Mouse (Mus musculus): ENCODE measurements around the gene Etnk1. TPM values are rescaled to one million over a fixed set of nuclear protein-coding genes. Genes with fewer than 3 reads are reported as not detected.

Etnk1 gene
- polyA plus RNA-seq, 1 experiment from 2014 or later: 19.3 TPM

DNA sequence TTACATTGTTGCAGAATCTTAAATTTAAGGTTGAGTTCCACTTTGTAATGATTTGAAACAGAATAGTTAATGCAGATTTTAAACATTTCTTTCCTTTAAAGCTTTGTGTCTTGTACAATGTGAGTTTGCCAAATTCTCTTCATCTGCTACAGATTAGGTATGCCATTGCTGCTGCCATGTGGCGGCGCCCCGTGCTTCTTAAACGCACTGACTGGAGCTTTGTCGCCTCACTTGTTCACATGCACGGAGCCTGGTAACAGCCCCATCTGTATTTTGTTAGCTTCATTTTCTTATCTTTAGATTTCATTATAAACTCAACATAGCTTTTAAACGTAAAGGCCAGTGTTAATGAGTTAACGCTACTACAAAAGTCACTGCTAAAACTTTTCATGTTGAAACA lies 25.7 kb downstream of the Etnk1 start:
- Histone ChIP-seq H3K27ac (replicated peaks) (no peak overlapping the region), H3K4me1 (peaks cover 18% of the 10 kb centered on the region; the same call in 1 of the 2 replicates), H3K4me3 (replicated peaks) (no peak overlapping the region), H3K36me3 (peaks cover 34% of the 10 kb centered on the region), H3K9me3 (replicated peaks) (no peaks in the 10 kb centered on the region), H3K27me3 (no peaks in the 10 kb centered on the region), H3K9ac (no peak overlapping the region), H3K4me2 (replicated peaks) (no peak overlapping the region)
- ATAC-seq (ENCODE audit: insufficient number of reproducible peaks, low FRiP score, low TSS enrichment, low read depth): no peak
- 40% methylated on average over 8 of the region's 8 CpGs for WGBS

DNA sequence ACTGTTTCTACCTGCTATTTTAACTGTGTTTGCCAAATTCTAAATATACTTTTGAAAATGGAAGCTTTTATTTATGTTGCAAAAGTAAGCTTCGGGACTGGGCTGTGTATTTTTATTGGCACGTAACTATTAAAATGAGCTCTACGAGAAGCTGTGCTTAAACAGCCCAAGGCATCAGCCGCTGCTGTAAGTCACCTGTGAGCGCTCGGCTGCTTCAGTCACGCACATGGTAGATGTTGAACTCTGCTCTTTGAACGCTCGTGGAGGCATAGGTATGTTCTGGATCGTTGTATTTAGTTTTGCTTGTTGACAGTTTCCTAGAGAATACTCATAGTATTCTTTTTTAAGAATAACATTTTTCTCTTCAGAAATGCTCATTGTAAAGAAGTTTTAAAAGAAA lies 26.1 kb downstream of the Etnk1 start:
- Histone ChIP-seq H3K4me1 (peaks cover 18% of the 10 kb centered on the region; the same call in 1 of the 2 replicates), H3K36me3 (peaks cover 39% of the 10 kb centered on the region), H3K9ac (no peak overlapping the region), H3K4me2 (replicated peaks) (no peak overlapping the region), H3K27me3 (no peaks in the 10 kb centered on the region), H3K27ac (replicated peaks) (no peak overlapping the region), H3K4me3 (replicated peaks) (no peak overlapping the region), H3K9me3 (replicated peaks) (no peaks in the 10 kb centered on the region)
- 41% methylated on average over 10 of the region's 10 CpGs for WGBS
- no peak for ATAC-seq (ENCODE audit: insufficient number of reproducible peaks, low FRiP score, low TSS enrichment, low read depth)

DNA sequence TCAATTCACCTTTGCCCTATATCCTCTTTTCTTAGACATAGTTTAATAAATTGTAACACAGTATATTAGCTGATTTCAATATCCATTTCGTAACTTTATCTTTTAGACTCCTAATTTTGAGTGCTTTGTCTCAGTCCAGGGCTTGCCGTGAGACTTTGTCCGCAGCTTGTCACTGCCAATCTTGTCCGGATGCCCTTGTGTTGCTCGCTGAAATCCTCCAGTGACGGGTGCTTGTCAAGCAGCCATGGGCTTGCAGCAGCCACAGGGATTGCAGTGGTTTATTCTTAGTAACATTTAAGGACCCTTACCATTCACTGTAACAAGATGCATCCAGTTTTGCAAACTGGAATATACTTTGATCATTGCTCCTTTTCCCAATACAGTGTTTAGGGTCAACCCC lies 26.6 kb downstream of the Etnk1 start:
- 68% methylated on average over 6 of the region's 6 CpGs for WGBS
- peaks cover 18% of the 10 kb centered on the region; the same call in 1 of the 2 replicates for H3K4me1 ChIP-seq

DNA sequence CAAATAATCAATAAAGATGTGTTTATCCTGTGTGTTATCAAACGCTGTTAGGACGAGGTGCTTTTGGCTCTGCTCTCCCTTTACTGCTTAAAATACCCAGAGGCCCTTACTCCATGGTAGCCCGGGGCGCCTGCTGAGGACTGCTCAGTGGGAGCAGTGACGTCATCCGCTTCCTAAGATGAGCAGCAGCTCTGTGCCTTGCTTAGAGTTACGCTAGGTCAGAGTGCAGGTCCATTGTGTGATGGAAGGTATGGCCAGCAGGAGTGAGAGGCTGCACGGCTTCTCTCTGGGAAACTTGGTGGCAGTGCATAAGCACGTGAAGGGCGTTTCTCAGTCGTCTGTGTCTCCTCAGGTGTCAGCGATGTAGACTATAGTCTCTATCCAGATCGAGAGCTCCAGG lies 30.0 kb downstream of the Etnk1 start:
- no peaks in the 10 kb centered on the region for H3K27me3 ChIP-seq
- no peaks in the 10 kb centered on the region for H3K9me3 ChIP-seq (replicated peaks)
- no peak for ATAC-seq (ENCODE audit: insufficient number of reproducible peaks, low FRiP score, low TSS enrichment, low read depth)
- no peak overlapping the region for H3K27ac ChIP-seq (replicated peaks)
- no peak overlapping the region for H3K4me2 ChIP-seq (replicated peaks)
- H3K4me1 ChIP-seq: 0 out of 2 replicates have a peak, but pooled peaks cover 4% of the 10 kb centered on the region
- H3K36me3 ChIP-seq: peaks cover 53% of the 10 kb centered on the region
- WGBS: 87% methylated on average over 13 of the region's 13 CpGs
- H3K4me3 ChIP-seq (replicated peaks): no peak overlapping the region
- no peak overlapping the region for H3K9ac ChIP-seq

More for the DNA sequence above, 26.6 kb downstream of the Etnk1 start:
- H3K36me3 ChIP-seq: peaks cover 41% of the 10 kb centered on the region
- ATAC-seq (ENCODE audit: insufficient number of reproducible peaks, low FRiP score, low TSS enrichment, low read depth): no peak
- H3K9ac ChIP-seq: no peak overlapping the region
- no peaks in the 10 kb centered on the region for H3K9me3 ChIP-seq (replicated peaks)
- no peak overlapping the region for H3K4me2 ChIP-seq (replicated peaks)
- no peak overlapping the region for H3K4me3 ChIP-seq (replicated peaks)
- no peaks in the 10 kb centered on the region for H3K27me3 ChIP-seq
- H3K27ac ChIP-seq (replicated peaks): no peak overlapping the region

DNA sequence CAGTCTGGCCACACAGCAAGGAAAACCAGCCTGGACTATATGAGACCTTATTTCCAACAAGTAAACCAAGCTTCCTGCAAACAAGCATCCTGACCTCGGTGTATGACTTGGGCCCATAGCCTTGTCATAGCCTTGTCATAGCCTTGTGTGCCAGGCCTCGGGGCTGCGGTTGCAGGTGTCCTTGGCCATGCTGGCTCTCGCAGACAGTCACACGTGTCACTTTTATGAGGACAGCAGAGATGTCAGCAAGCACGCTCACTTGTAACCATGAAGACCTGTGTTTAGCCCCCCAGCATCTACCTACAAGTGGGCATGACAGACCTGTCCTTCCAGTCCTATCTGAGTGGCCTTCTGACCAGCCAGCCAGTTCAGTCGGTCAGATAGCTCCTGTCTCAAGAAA lies 31.4 kb downstream of the Etnk1 start:
- ATAC-seq (ENCODE audit: insufficient number of reproducible peaks, low FRiP score, low TSS enrichment, low read depth): no peak
- WGBS: 90% methylated on average over 7 of the region's 7 CpGs
- H3K4me2 ChIP-seq (replicated peaks): no peak overlapping the region
- 0 out of 2 replicates have a peak, but pooled peaks cover 4% of the 10 kb centered on the region for H3K4me1 ChIP-seq
- H3K9ac ChIP-seq: no peak overlapping the region
- no peak overlapping the region for H3K27ac ChIP-seq (replicated peaks)
- no peak overlapping the region for H3K4me3 ChIP-seq (replicated peaks)
- no peaks in the 10 kb centered on the region for H3K27me3 ChIP-seq
- no peaks in the 10 kb centered on the region for H3K9me3 ChIP-seq (replicated peaks)
- H3K36me3 ChIP-seq: peaks cover 58% of the 10 kb centered on the region

DNA sequence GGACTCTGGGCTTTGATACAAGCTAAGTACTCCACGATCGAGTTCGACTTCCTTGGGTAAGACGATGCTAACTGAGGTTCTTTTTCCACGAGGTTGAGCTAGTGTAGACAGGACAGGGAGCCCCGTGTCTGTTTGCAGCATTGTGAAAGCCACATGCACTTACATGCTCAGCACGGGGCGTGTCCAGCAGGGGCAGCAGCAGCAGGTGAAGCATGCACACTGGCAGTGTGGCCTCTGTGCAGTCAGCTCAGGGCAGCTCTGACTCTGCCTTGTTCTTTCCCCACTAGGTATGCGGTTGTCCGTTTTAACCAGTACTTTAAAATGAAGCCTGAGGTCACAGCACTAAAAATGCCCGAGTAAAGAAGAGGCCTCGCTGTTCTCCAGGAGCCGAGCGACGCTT lies 36.1 kb downstream of the Etnk1 start:
- ATAC-seq (ENCODE audit: insufficient number of reproducible peaks, low FRiP score, low TSS enrichment, low read depth): no peak
- Histone ChIP-seq H3K36me3 (peaks cover 53% of the 10 kb centered on the region), H3K4me1 (no peaks in the 10 kb centered on the region)

DNA sequence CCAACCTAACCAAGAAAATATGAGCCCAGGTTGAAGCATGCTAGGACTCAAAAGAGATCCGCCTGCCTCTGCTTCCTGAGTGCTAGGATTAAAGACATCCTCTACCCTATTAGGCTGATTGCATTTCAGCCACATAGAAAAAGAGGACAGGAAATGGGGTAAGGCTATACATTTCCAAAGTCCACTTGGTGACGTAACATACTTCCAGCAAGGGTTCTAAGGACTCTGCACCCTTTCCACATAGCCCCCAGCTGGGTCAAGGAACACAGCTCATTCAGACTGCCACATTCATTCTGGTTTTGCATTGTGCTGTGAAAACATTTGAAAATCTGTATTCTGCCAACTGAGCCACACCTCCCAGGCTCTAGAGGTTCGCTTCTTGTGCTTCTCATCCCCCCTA lies 41.9 kb downstream of the Etnk1 start:
- Histone ChIP-seq H3K36me3 (peaks cover 31% of the 10 kb centered on the region), H3K9me3 (replicated peaks) (no peaks in the 10 kb centered on the region), H3K27ac (replicated peaks) (no peak overlapping the region), H3K27me3 (no peaks in the 10 kb centered on the region), H3K4me3 (replicated peaks) (no peak overlapping the region), H3K4me2 (replicated peaks) (no peak overlapping the region), H3K4me1 (no peaks in the 10 kb centered on the region), H3K9ac (no peak overlapping the region)
- 88% methylated on average over 3 of the region's 3 CpGs for WGBS
- ATAC-seq (ENCODE audit: insufficient number of reproducible peaks, low FRiP score, low TSS enrichment, low read depth): no peak

More for the DNA sequence above, 36.1 kb downstream of the Etnk1 start:
- no peak overlapping the region for H3K9ac ChIP-seq
- H3K4me3 ChIP-seq (replicated peaks): no peak overlapping the region
- H3K4me2 ChIP-seq (replicated peaks): no peak overlapping the region
- no peaks in the 10 kb centered on the region for H3K9me3 ChIP-seq (replicated peaks)
- WGBS: 86% methylated on average over 15 of the region's 15 CpGs
- H3K27me3 ChIP-seq: no peaks in the 10 kb centered on the region
- H3K27ac ChIP-seq (replicated peaks): no peak overlapping the region

DNA sequence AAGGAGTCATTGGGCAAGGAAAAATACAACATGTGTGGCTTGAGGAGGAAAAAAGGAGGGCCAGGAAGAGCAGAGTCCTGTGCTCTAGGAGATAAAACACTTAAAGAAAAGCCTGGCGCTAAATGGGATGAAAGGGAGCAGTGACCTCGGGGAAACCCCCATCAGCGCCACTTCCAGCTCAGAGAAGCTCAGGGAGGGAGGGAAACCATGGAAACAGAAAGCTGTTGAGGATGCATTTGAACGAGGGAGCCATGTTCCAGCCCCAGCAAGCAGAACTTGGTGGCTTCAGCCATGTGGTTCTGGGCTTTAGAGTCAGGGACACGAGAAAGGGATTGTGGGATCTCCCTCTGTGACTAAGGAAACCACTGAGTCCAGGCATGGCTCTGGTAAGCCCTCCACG lies 45.7 kb downstream of the Etnk1 start:
- Histone ChIP-seq H3K4me1 (no peaks in the 10 kb centered on the region), H3K9me3 (replicated peaks) (no peaks in the 10 kb centered on the region), H3K27ac (replicated peaks) (no peak overlapping the region), H3K9ac (no peak overlapping the region), H3K27me3 (no peaks in the 10 kb centered on the region), H3K4me2 (replicated peaks) (no peak overlapping the region), H3K4me3 (replicated peaks) (no peak overlapping the region), H3K36me3 (peaks cover 11% of the 10 kb centered on the region)
- no peak for ATAC-seq (ENCODE audit: insufficient number of reproducible peaks, low FRiP score, low TSS enrichment, low read depth)
- 88% methylated on average over 6 of the region's 6 CpGs for WGBS

DNA sequence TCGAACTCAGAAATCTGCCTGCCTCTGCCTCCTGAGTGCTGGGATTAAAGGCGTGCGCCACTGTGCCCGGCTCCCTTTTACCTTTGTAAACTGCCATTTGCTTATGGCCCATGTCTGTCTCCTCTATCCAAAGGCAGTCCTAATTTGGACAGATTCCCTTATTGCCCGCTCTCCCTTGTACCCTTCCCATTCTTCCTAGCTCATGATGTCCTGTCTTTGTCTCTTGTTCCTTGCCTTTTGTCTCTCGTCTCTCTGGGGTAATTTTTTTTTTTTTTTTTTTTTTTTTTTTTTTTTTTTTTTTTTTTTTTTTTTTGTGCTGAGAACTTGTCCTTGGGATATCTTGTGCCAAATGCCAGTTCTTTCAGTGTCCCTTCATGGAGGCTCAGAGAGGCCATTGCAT lies 46.4 kb downstream of the Etnk1 start:
- no peaks in the 10 kb centered on the region for H3K9me3 ChIP-seq (replicated peaks)

DNA sequence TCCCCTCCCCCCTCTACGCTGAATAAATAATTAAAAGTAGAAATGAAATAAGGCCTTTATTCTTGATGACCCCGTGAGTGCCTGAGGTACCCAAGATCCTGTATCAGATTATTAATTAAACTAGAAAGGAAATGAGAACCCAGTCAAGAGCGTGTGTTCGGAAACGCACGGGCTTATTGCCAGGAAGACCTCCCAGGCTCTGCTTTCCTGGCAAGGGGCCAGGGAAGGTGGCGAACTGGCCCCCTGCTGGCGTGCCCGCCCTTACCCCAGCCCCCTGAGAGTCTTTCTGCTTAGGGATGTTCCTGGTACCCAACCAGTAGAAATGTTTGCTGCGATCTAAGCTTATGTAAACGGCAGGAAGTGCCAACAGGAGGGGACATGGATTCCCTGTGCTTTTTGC lies 49.2 kb downstream of the Etnk1 start:
- H3K9ac ChIP-seq: no peak overlapping the region
- no peak overlapping the region for H3K4me2 ChIP-seq (replicated peaks)
- H3K36me3 ChIP-seq: 0 out of 2 replicates have a peak, but pooled peaks cover 4% of the 10 kb centered on the region
- no peaks in the 10 kb centered on the region for H3K9me3 ChIP-seq (replicated peaks)
- WGBS: 64% methylated on average over 11 of the region's 11 CpGs
- H3K4me3 ChIP-seq (replicated peaks): no peak overlapping the region
- H3K27ac ChIP-seq (replicated peaks): no peak overlapping the region
- no peaks in the 10 kb centered on the region for H3K27me3 ChIP-seq
- no peaks in the 10 kb centered on the region for H3K4me1 ChIP-seq
- ATAC-seq (ENCODE audit: insufficient number of reproducible peaks, low FRiP score, low TSS enrichment, low read depth): no peak

More for the DNA sequence above, 46.4 kb downstream of the Etnk1 start:
- no peak overlapping the region for H3K4me2 ChIP-seq (replicated peaks)
- H3K27me3 ChIP-seq: no peaks in the 10 kb centered on the region
- no peak for ATAC-seq (ENCODE audit: insufficient number of reproducible peaks, low FRiP score, low TSS enrichment, low read depth)
- no peak overlapping the region for H3K9ac ChIP-seq
- H3K36me3 ChIP-seq: peaks cover 6% of the 10 kb centered on the region
- no peak overlapping the region for H3K4me3 ChIP-seq (replicated peaks)
- H3K4me1 ChIP-seq: no peaks in the 10 kb centered on the region
- 95% methylated on average over 6 of the region's 6 CpGs for WGBS
- H3K27ac ChIP-seq (replicated peaks): no peak overlapping the region

DNA sequence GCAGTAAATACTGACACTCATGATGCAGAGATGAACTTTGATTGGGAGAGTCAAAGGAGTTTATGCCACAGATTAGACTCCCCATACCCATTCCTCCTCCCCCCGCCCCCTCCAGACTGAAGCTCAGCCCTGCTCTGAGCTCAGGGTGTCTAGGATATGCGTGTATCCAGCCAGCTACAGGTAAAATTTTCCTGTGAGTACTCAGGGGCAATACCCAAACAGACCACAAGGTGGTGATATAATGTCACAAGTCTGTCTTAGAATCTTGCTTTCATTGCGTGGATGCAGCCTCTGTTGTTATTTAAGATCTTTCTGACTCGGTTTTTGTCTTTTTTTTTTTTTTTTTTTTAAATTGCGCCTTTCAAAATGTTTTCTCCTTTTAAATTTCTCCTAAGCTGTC lies 52.3 kb downstream of the Etnk1 start:
- H3K36me3 ChIP-seq: no peaks in the 10 kb centered on the region
- H3K9ac ChIP-seq: no peak overlapping the region
- no peak overlapping the region for H3K4me2 ChIP-seq (replicated peaks)
- ATAC-seq (ENCODE audit: insufficient number of reproducible peaks, low FRiP score, low TSS enrichment, low read depth): no peak
- H3K4me1 ChIP-seq: no peaks in the 10 kb centered on the region
- no peak overlapping the region for H3K27ac ChIP-seq (replicated peaks)
- H3K27me3 ChIP-seq: no peaks in the 10 kb centered on the region
- 2% methylated on average over 5 of the region's 5 CpGs for WGBS
- H3K4me3 ChIP-seq (replicated peaks): no peak overlapping the region
- no peaks in the 10 kb centered on the region for H3K9me3 ChIP-seq (replicated peaks)

DNA sequence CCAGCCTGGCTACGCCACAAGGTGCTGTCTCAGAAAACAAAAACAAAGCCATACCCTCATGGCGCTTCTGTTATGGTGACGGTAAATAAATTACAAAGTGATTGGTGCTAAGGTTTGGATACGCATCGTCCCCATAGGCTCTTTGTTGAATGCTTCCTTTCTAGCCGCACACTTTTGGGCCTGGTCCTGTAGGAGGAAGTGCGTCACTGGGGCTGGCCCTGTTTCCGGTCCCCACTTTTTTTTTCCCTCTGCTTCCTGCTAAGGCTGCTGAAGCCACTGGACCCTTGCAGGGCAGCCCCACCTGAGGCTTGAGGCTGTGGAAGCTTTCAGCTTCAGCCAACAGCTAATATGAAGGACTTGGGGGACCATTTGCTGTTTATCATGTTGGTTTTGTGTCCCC lies 54.2 kb downstream of the Etnk1 start:
- no peaks in the 10 kb centered on the region for H3K36me3 ChIP-seq
- no peaks in the 10 kb centered on the region for H3K9me3 ChIP-seq (replicated peaks)
- H3K27ac ChIP-seq (replicated peaks): no peak overlapping the region
- WGBS: 82% methylated on average over 8 of the region's 8 CpGs
- no peak overlapping the region for H3K4me3 ChIP-seq (replicated peaks)
- no peaks in the 10 kb centered on the region for H3K27me3 ChIP-seq
- H3K9ac ChIP-seq: no peak overlapping the region
- H3K4me2 ChIP-seq (replicated peaks): no peak overlapping the region
- H3K4me1 ChIP-seq: no peaks in the 10 kb centered on the region
- ATAC-seq (ENCODE audit: insufficient number of reproducible peaks, low FRiP score, low TSS enrichment, low read depth): no peak

Data from embryonic facial prominence, embryonic 15.5 days (tissue).